Mouse (Mus musculus): ENCODE measurements around the gene Med19. TPM values are rescaled to one million over a fixed set of nuclear protein-coding genes. Genes with fewer than 3 reads are reported as not detected.
"Not testable (repeated sequence)": the region's sequence is repeated elsewhere in the genome, so short reads cannot be mapped to it uniquely, and the experiment has no call there.

Med19 gene
- total RNA-seq, 2 experiments from 2014 or later: 26.8 to 38.1 TPM

DNA sequence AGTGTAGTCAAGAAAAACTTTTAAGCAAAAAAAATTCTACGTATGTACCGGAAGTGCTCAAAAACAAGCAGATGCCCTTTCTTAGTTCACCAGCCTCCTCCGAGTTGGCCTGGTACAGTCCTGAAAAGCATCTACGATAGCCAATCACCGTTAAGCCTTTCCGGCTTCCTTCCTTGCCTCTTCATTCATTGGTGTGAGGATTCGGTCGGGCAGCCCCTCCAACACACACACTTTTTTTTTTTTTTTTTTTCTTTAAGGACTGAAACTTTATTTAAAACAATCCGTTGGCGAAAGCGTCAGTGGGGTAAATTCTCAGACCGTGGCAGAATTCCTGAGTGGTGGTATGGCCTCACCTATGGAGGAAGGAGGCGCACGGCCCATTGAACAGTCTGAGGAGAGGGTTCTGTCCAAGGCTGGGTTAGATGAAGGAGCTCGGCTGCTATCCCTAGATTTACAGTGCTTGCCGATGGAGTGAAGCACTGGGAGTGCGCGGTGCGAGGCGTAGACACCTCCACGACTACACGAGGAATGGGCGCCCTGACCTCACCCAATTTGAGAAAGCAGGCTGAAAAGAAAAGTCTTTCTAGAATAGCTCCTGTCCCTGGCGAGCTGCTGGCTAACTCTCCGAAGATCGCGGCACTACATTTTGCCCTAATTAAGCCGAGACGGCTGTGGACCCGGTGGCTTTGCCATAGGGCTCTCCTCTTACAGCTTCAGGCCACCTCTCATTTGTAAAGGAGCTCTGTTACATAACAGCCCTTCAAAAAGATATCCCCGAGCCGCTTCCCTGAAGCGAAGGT is 37.6 kb downstream of the Med19 start:
- peak; percentile 95 for ATAC-seq (replicated peaks; ENCODE audit: low FRiP score, low TSS enrichment, poor library complexity, severe bottlenecking)

DNA sequence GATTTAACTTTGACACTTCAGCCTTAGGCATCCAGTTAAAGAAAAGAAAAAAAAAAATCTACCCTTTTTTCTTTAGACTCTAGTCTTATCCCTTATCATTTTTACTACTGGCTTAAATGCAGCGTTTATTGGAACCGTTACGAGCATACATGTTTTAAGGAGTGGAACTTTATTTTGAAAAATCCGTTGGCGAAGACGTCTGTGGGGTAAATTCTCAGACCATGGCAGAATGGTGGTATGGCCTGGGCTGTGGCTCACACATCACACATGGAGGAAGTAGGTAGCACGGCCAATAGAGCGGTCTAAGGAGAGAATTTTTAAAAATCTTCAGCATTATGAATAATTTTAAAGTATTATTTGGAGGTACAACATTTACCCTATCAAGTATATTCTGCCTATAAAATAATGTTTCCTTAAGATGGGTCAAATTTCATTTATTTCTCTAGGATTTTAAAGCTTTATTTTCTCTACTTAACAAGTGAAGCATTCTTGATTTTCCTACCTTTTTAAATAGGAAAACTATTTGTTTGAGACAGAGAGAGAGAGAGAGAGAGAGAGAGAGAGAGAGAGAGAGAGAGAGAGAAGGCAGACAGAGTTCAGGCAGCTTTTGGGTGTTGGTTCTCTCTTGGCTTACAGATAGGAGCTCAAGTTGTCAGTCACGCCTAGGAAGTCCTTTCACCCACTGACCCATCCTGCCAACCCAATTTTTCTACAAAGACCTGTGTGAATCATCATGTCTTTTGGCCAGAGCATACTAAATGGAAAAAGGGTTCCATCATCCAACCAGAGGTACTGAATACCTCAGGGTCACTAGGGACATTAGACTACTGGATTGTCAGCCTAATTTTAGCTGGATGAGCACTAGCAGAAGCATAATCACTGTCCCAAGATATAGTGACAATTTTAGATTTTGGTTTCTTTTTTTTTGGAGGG is 38.5 kb downstream of the Med19 start:
- no peak for ATAC-seq (replicated peaks; ENCODE audit: low FRiP score, low TSS enrichment, poor library complexity, severe bottlenecking)

DNA sequence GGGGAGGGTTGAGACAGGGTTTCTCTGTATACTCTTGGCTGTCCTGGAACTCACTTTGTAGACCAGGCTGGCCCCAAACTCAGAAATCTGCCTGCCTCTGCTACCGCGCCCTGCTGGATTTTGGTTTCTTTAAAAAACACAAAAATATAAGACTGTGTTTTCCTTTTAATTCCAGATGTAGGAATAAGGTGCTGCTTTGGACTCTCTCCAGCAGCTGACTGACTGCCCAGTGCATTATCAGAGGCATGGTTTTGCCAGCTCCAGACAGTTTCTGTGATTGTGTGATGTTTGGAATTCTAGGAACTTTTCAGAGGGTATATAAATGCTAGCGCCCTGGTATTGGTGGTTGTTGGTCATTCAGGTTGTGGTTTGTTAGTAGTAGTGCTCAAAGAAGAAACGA is 39.2 kb downstream of the Med19 start:
- ATAC-seq (replicated peaks; ENCODE audit: low FRiP score, low TSS enrichment, poor library complexity, severe bottlenecking): no peak

- ATAC-seq (replicated peaks; ENCODE audit: low FRiP score, low TSS enrichment, poor library complexity, severe bottlenecking): no peak
Observed at GRCm38 (mm10) chr2:84720718-84721117, 42.5 kb downstream of the Med19 start.

DNA sequence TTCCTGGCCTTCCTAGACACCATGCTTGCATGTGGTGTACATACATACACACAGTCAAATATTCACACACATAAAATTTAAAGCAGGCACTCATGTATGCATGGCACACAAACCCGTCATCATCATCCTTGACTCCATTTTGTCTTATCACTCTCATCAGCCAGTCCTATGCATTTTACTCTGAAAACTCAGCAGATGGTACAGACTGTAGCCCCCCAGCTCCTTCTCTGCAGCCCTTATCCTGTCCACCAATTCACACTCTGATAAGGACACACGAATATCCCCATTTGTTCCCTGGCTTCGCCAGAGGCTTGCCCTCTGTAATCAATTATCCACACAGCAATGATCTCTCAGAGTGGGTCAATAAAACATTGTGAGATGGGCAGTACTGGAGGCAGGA is 43.0 kb downstream of the Med19 start:
- peak; percentile 40 for ATAC-seq (replicated peaks; ENCODE audit: low FRiP score, low TSS enrichment, poor library complexity, severe bottlenecking)

GRCm38 (mm10) chr2:84723856-84724255 is 45.7 kb downstream of the Med19 start:
- no peak for ATAC-seq (replicated peaks; ENCODE audit: low FRiP score, low TSS enrichment, poor library complexity, severe bottlenecking)

- no peak for ATAC-seq (replicated peaks; ENCODE audit: low FRiP score, low TSS enrichment, poor library complexity, severe bottlenecking)
Observed at GRCm38 (mm10) chr2:84725770-84726169, 47.6 kb downstream of the Med19 start.

- no peak for ATAC-seq (replicated peaks; ENCODE audit: low FRiP score, low TSS enrichment, poor library complexity, severe bottlenecking)
Observed at GRCm38 (mm10) chr2:84726716-84727115, 48.5 kb downstream of the Med19 start.

GRCm38 (mm10) chr2:84727172-84727858 is 49.1 kb downstream of the Med19 start, which contains the start of gene Clp1:
Gene Clp1 (minus strand): TSS chr2:84727350.
- peak; percentile 97 for ATAC-seq (replicated peaks; ENCODE audit: low FRiP score, low TSS enrichment, poor library complexity, severe bottlenecking)

DNA sequence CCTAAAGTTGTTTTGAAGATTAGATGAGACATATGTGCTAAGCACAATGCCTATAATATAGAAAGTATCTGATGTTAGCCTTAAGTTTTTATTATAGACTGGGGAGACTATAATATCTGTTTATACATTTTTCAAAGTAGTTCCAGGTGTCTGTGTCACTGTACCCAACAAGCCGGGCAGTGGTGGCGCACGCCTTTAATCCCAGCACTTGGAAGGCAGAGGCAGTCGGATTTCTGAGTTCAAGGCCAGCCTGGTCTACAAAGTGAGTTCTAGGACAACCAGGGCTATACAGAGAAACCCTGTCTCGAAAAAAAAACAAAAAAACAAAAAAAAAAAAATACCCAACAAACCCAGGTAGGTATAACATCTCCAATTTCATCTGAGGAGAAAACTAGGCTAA is 50.0 kb downstream of the Med19 start:
- ATAC-seq (replicated peaks; ENCODE audit: low FRiP score, low TSS enrichment, poor library complexity, severe bottlenecking): not testable (repeated sequence)

- no peak for ATAC-seq (replicated peaks; ENCODE audit: low FRiP score, low TSS enrichment, poor library complexity, severe bottlenecking)
Observed at GRCm38 (mm10) chr2:84731206-84731605, 53.0 kb downstream of the Med19 start.

GRCm38 (mm10) chr2:84732394-84732793 is 54.2 kb downstream of the Med19 start:
- no peak for ATAC-seq (replicated peaks; ENCODE audit: low FRiP score, low TSS enrichment, poor library complexity, severe bottlenecking)

- 0 out of 2 replicates have a peak, but pooled peaks have one; percentile 5 for ATAC-seq (replicated peaks; ENCODE audit: low FRiP score, low TSS enrichment, poor library complexity, severe bottlenecking)
Observed at GRCm38 (mm10) chr2:84733579-84734300, 55.5 kb downstream of the Med19 start, which contains the start of gene Ypel4. Gene Ypel4 (plus strand): TSS chr2:84734058.

GRCm38 (mm10) chr2:84734351-84734864 is 56.2 kb downstream of the Med19 start:
- ATAC-seq (replicated peaks; ENCODE audit: low FRiP score, low TSS enrichment, poor library complexity, severe bottlenecking): no peak

GRCm38 (mm10) chr2:84734919-84735318 is 56.7 kb downstream of the Med19 start:
- ATAC-seq (replicated peaks; ENCODE audit: low FRiP score, low TSS enrichment, poor library complexity, severe bottlenecking): no peak

- peak; percentile 91 for ATAC-seq (replicated peaks; ENCODE audit: low FRiP score, low TSS enrichment, poor library complexity, severe bottlenecking)
Observed at GRCm38 (mm10) chr2:84735346-84735920, 57.2 kb downstream of the Med19 start.

DNA sequence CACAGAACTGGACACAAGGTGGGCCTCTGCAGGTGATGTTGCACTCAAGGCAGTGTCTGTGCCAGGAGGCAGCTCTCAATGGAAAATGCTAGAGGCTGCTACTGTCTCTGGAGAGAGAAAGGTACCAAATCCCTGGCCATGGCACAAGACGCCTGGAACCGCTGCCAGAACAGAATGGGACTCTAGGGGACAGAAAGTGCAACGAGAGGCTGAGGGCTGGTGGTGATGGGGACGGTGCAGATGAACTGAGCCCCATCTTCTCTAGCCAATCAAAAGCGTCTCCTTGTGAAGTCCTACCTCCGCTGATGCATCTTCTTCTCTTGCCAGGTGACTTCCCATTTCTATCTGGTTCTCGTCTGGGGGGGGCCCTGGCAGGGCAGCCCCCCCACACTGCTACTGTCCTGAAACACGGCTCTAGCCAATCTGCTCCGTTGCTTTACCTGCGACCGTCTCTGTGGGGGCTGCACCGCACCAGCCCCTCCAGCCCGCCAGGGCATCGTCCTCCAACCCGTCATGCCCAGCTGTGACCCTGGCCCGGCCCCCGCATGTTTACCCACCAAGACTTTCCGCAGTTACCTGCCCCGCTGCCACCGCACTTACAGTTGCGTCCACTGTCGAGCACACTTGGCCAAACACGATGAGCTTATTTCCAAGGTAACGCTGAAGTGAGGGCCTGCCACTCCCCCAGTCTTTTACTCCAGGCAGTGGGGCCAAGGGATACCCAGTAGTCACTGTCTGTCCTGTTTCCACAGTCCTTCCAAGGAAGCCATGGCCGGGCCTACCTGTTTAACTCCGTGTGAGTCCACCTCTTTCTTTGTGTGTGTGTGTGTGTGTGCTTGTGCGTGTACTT is 58.3 kb downstream of the Med19 start:
- ATAC-seq (replicated peaks; ENCODE audit: low FRiP score, low TSS enrichment, poor library complexity, severe bottlenecking): no peak
